Mouse (Mus musculus) stomach, embryonic 15.5 days (tissue): Measurements from ENCODE around the gene Prpf6. TPM values are rescaled to one million over a fixed set of nuclear protein-coding genes. Genes with fewer than 3 reads are reported as not detected.

ENCODE experiments used
- ATAC-seq: fragments of 200-750 bp; cut with Nextera tagmentation; 2 replicates; pipeline ENCODE4 v1.8.0; 2017; ENCODE audit warnings: low read depth, moderate number of reproducible peaks, moderate TSS enrichment; ENCODE audit not compliant: insufficient read depth, low FRiP score
- H3K27ac ChIP-seq: fragments of 300-500 bp; sonication (generic); 2 replicates; pipeline ENCODE4 v1.5.1; 2015; ENCODE audit warnings: mild to moderate bottlenecking, inconsistent platforms
- H3K27me3 ChIP-seq: fragments of 300-500 bp; sonication (generic); replicated peaks from 2 replicates; pipeline ENCODE4 v1.6.1; 2015; ENCODE audit warnings: inconsistent platforms
- H3K36me3 ChIP-seq: fragments of 300-500 bp; sonication (generic); 2 replicates; pipeline ENCODE4 v1.6.1; 2015; ENCODE audit warnings: inconsistent platforms
- H3K4me1 ChIP-seq: fragments of 300-500 bp; sonication (generic); 2 replicates; pipeline ENCODE4 v1.6.1; 2015; ENCODE audit warnings: inconsistent platforms
- H3K4me2 ChIP-seq: fragments of 300-500 bp; sonication (generic); 2 replicates; pipeline ENCODE4 v1.6.1; 2015; ENCODE audit warnings: mild to moderate bottlenecking, inconsistent platforms
- H3K4me3 ChIP-seq: fragments of 300-500 bp; sonication (generic); replicated peaks from 2 replicates; pipeline ENCODE4 v1.5.1; 2015; ENCODE audit warnings: inconsistent platforms
- H3K9ac ChIP-seq: fragments of 300-500 bp; sonication (generic); 2 replicates; pipeline ENCODE4 v1.6.1; 2015; ENCODE audit warnings: inconsistent platforms
- H3K9me3 ChIP-seq: fragments of 300-500 bp; sonication (generic); 2 replicates; pipeline ENCODE4 v1.6.1; 2016; ENCODE audit warnings: inconsistent platforms
- WGBS: fragments of 180-500 bp; shearing (Covaris S2); methylation state at CpG from one replicate; pipeline ENCODE4 v1.1.7; 2015; 5-methylcytosine and 5-hydroxymethylcytosine counted together
- microRNA-seq: library from miRNA; unstranded; fragments of <30 nt; microRNA quantifications from one replicate; pipeline ENCODE4, GENCODE M21; 2016
- polyA plus RNA-seq: library from polyadenylated mRNA; unstranded; fragments of >200 nt; fragmentation: Nextera tagmentation; extraction: Ambion mirVana; gene quantifications from 2 replicates; pipeline ENCODE4 v1.2.1, GENCODE M21; 2015

Prpf6 gene
- polyA plus RNA-seq, 1 experiment from 2014 or later, result 52.7 TPM

DNA sequence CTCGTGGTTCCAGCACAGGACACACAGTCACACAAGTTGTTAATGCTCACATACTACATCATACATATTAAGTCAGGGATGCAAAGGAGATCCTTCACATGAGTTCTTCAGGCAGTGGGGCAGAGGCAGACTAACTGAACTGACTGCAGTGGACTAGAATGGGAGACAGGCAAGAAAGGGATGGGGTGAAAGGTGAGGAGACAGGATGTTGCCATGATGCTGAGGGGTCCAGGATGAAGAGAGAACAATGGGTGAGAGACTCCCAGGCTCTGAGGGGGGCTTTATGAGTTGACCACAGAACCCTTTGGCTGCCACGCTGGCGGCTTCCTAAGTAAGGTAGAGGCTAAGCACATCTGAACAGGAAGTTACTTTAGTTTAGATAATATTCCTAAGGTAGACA, 102.9 kb downstream of the Prpf6 start:
- 0 out of 2 replicates have a peak, but pooled peaks cover 1% of the 10 kb centered on the region for H3K36me3 ChIP-seq
- peak overlapping the region; percentile 68; the same call in 1 of the 2 replicates for H3K4me3 ChIP-seq
- H3K4me1 ChIP-seq, result peaks cover 16% of the 10 kb centered on the region
- ATAC-seq, result no peak
- H3K9me3 ChIP-seq, result no peaks in the 10 kb centered on the region
- H3K4me2 ChIP-seq, result peak overlapping the region; percentile 96
- WGBS, result 89% methylated on average over 3 of the region's 3 CpGs
- no peak overlapping the region for H3K9ac ChIP-seq
- no peaks in the 10 kb centered on the region for H3K27me3 ChIP-seq
- H3K27ac ChIP-seq, result 0 out of 2 replicates have a peak overlapping the region, but pooled peaks have one; percentile 71

DNA sequence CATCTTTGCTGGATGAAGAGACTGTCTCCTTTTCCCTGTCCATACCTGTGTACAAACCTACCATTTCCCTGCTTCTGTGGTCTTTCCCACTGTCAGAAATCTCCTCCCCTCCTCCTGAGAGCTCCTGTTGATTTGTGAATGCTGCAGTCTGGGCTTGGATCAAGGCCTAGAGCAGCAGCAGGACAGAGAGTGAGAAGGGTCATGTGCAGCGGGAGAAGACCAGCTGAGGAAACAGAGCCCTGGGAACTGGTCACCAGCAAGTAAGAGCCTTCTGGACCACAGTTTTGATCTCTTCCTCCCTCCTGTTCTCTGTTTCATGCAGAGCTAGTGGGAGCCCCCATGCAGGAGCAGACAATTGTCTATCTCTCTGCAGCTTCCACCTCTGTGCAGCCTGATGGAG, 104.1 kb downstream of the Prpf6 start:
- H3K4me3 ChIP-seq, result no peak overlapping the region
- no peak for ATAC-seq
- no peak overlapping the region for H3K4me2 ChIP-seq
- WGBS, result 79% methylated on average over 1 of the region's 1 CpGs
- peaks cover 16% of the 10 kb centered on the region for H3K4me1 ChIP-seq
- no peaks in the 10 kb centered on the region for H3K36me3 ChIP-seq
- H3K27me3 ChIP-seq, result no peaks in the 10 kb centered on the region
- H3K9me3 ChIP-seq, result no peaks in the 10 kb centered on the region
- H3K27ac ChIP-seq, result no peak overlapping the region
- H3K9ac ChIP-seq, result no peak overlapping the region

DNA sequence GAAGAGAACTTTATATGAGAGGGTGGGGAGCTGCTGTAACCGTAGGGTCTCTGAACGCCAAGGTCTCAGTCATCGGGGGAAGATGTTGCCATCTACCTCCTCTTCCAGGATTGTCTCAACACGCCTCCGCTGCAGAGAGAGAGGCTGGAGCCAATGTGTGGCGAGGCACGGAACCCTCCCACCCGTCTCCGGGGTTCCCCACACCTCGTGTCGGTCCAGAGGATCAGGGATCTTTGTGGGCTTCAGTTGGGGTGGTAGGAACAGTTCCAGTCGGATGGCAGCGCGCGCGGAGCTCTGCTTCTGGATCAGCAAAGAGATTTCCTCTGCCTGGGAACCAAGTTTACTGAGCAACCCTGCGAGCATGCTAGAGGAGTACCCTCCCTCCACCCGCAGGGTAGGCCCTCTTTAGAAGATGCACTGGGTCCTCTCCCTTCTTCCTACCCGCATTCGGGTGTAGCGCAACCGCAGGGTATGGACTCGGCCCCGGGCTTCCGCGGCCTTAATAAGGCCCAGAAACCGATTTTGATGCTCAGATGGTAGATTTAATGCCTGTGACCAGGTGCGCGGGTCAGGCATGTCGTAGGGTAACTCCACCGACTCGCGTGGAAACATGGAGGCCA, 105.2 kb downstream of the Prpf6 start:
- ATAC-seq, result no peak
- 68% methylated on average over 33 of the region's 33 CpGs for WGBS
- H3K36me3 ChIP-seq, result no peaks in the 10 kb centered on the region
- H3K4me2 ChIP-seq, result no peak overlapping the region
- H3K27me3 ChIP-seq, result no peaks in the 10 kb centered on the region
- no peak overlapping the region for H3K4me3 ChIP-seq
- H3K9ac ChIP-seq, result no peak overlapping the region
- H3K9me3 ChIP-seq, result no peaks in the 10 kb centered on the region
- H3K27ac ChIP-seq, result no peak overlapping the region
- H3K4me1 ChIP-seq, result peaks cover 16% of the 10 kb centered on the region

DNA sequence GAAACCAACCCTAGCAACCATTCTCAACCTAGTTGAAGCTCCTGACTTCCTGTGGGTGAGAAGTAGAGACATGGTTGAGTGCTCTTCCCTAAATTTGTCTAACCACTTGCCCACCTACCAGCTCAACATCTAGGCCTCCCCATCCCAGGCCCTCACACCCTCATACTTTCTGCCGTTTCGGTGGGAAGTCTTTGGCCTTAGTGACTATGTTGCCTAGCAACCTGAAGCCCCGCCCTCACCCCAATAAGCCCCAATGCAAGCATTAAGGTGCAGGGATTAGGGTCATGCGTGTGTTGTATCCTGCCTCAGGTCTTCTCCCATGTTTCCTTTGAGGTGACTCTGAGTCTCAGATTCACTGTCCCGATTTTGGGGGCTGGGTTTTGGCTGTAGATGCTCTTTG, 106.6 kb downstream of the Prpf6 start, which contains the start of gene Lkaaear1:
Gene Lkaaear1, minus strand, starts transcription at position 202 of the 400 bp plus-strand sequence.
- H3K27ac ChIP-seq, result no peak within 1 kb of the TSS
- no peaks in the 10 kb centered on the region for H3K36me3 ChIP-seq
- H3K4me2 ChIP-seq, result no peak within 1 kb of the TSS
- no peaks in the 10 kb centered on the region for H3K9me3 ChIP-seq
- 51% methylated on average over 5 of the region's 5 CpGs for WGBS
- no peak for ATAC-seq
- peaks cover 5% of the 10 kb centered on the region for H3K4me1 ChIP-seq
- H3K9ac ChIP-seq, result no peak within 1 kb of the TSS
- H3K27me3 ChIP-seq, result no peaks in the 10 kb centered on the region
- no peak within 1 kb of the TSS for H3K4me3 ChIP-seq

Small RNA genes within 50 kb of the gene (microRNA-seq; reads per million reads assigned to microRNA genes)
- not detected for gene Mir7006

Other genes starting within 250 kb of the Prpf6 start
- gene Zgpat, start 226.9 kb upstream of the Prpf6 start, polyA plus RNA-seq, result 36.2 and 38.5 TPM in 2 replicates
- 58.6 and 62.4 TPM in 2 replicates for gene Arfrp1, start 226.5 kb upstream of the Prpf6 start, polyA plus RNA-seq
- 18.2 and 20.2 TPM in 2 replicates for gene Lime1, start 211.8 kb upstream of the Prpf6 start, polyA plus RNA-seq
- gene Zbtb46, start 132.4 kb upstream of the Prpf6 start, polyA plus RNA-seq, result 9.7 and 10.0 TPM in 2 replicates
- 0.17 and 0.23 TPM in 2 replicates for gene Abhd16b, start 98.7 kb upstream of the Prpf6 start, polyA plus RNA-seq
- 136 and 140 TPM in 2 replicates for gene Tpd52l2, start 94.7 kb upstream of the Prpf6 start, polyA plus RNA-seq
- 76.4 and 82.1 TPM in 2 replicates for gene Dnajc5, start 71.4 kb upstream of the Prpf6 start, polyA plus RNA-seq
- 60.9 and 63.5 TPM in 2 replicates for gene Uckl1, start 7.0 kb upstream of the Prpf6 start, polyA plus RNA-seq
- gene Zfp512b, start 935 bp downstream of the Prpf6 start, polyA plus RNA-seq, result 48.5 and 50.8 TPM in 2 replicates
- 25.0 and 26.9 TPM in 2 replicates for gene Samd10, start 7.3 kb downstream of the Prpf6 start, polyA plus RNA-seq
- gene Gm29797, start 65.2 kb downstream of the Prpf6 start, polyA plus RNA-seq, result 0.36 and 1.2 TPM in 2 replicates
- gene Sox18, start 79.8 kb downstream of the Prpf6 start, polyA plus RNA-seq, result 28.7 and 32.0 TPM in 2 replicates
- 21.5 and 24.2 TPM in 2 replicates for gene Tcea2, start 88.4 kb downstream of the Prpf6 start, polyA plus RNA-seq
- 51.7 and 53.3 TPM in 2 replicates for gene Rgs19, start 102.1 kb downstream of the Prpf6 start, polyA plus RNA-seq
- gene Lkaaear1, start 106.6 kb downstream of the Prpf6 start, polyA plus RNA-seq, result not detected in 2 replicates
- 1.3 and 2.3 TPM in 2 replicates for gene Oprl1, start 123.1 kb downstream of the Prpf6 start, polyA plus RNA-seq
- gene Myt1, start 171.5 kb downstream of the Prpf6 start, polyA plus RNA-seq, result 2.4 and 2.9 TPM in 2 replicates
- 28.0 and 29.3 TPM in 2 replicates for gene Pcmtd2, start 246.0 kb downstream of the Prpf6 start, polyA plus RNA-seq